Mouse (Mus musculus) C2C12 (cell line): Measurements from ENCODE around the gene Add3.

ENCODE experiments used
- CTCF ChIP-seq: IDR thresholded peaks from one replicate; pipeline ENCODE4 v1.5.1; 2011; ENCODE audit not compliant: control insufficient read depth, insufficient read depth, insufficient read length
- MAX ChIP-seq: IDR thresholded peaks from one replicate; pipeline ENCODE4 v1.6.1; 2011; ENCODE audit warnings: mild to moderate bottlenecking, control low read depth
- MYOG ChIP-seq: IDR thresholded peaks from one replicate; pipeline ENCODE4 v1.6.1; 2011; ENCODE audit not compliant: control insufficient read depth, insufficient read length; ENCODE audit errors: extremely low read depth
- USF1 ChIP-seq: IDR thresholded peaks from one replicate; pipeline ENCODE4 v1.6.1; 2011; ENCODE audit warnings: low read depth, mild to moderate bottlenecking, control low read depth, moderate library complexity

GRCm38 (mm10) chr19:53219305-53219704 is 79.1 kb downstream of the Add3 start:
- TF ChIP-seq CTCF (no peak), USF1 (no peak), MAX (no peak), MYOG (no peak)
